Mouse (Mus musculus): ENCODE measurements at regions not wholly inside any gene's neighbourhood (a gene's known extent, or its start where the extent isn't known, plus 50 kb on each side); places are given as distances from the start of the nearest gene placed in this dataset.
A peak's percentile ranks its signal among the peaks of the same experiment; 100 is the strongest.

- H3K4me3 ChIP-seq = no peak overlapping the region
- no peak overlapping the region for H3K27ac ChIP-seq (replicated peaks)
- DNase-seq (ENCODE audit: low spot score) = no peak
- H3K9me3 ChIP-seq (replicated peaks) = no peaks in the 10 kb centered on the region
- peaks cover 45% of the 10 kb centered on the region for H3K27me3 ChIP-seq (ENCODE audit: low read depth, poor library complexity, severe bottlenecking)
- WGBS = 83% methylated on average over 1 of the region's 1 CpGs
- H3K4me1 ChIP-seq = no peaks in the 10 kb centered on the region
- H3K36me3 ChIP-seq = no peaks in the 10 kb centered on the region
These were observed 104.8 kb upstream of the Sox14 start for GRCm38 (mm10) chr9:99980734-99981133.

GRCm38 (mm10) chr9:99961561-99961960, 85.6 kb upstream of the Sox14 start:
- Histone ChIP-seq H3K27me3 (ENCODE audit: low read depth, poor library complexity, severe bottlenecking) (peaks cover 7% of the 10 kb centered on the region), H3K4me3 (no peak overlapping the region), H3K9me3 (replicated peaks) (no peaks in the 10 kb centered on the region), H3K4me1 (no peaks in the 10 kb centered on the region), H3K27ac (replicated peaks) (no peak overlapping the region), H3K36me3 (no peaks in the 10 kb centered on the region)
- no peak for DNase-seq (ENCODE audit: low spot score)

- Histone ChIP-seq H3K27ac (replicated peaks) (no peak overlapping the region), H3K27me3 (ENCODE audit: low read depth, poor library complexity, severe bottlenecking) (peaks cover 23% of the 10 kb centered on the region), H3K4me3 (no peak overlapping the region), H3K4me1 (peaks cover 18% of the 10 kb centered on the region), H3K36me3 (no peaks in the 10 kb centered on the region), H3K9me3 (replicated peaks) (peaks cover 3% of the 10 kb centered on the region; the same call in 1 of the 2 replicates)
- WGBS = 43% methylated on average over 10 of the region's 10 CpGs
- DNase-seq (ENCODE audit: low spot score) = peak; percentile 19
These were observed 78.8 kb upstream of the Sox14 start for GRCm38 (mm10) chr9:99954720-99955119.

- WGBS = 76% methylated on average over 6 of the region's 6 CpGs
- H3K36me3 ChIP-seq = no peaks in the 10 kb centered on the region
- no peak overlapping the region for H3K27ac ChIP-seq (replicated peaks)
- peaks cover 23% of the 10 kb centered on the region for H3K27me3 ChIP-seq (ENCODE audit: low read depth, poor library complexity, severe bottlenecking)
- DNase-seq (ENCODE audit: low spot score) = no peak
- peaks cover 18% of the 10 kb centered on the region for H3K4me1 ChIP-seq
- H3K9me3 ChIP-seq (replicated peaks) = peaks cover 3% of the 10 kb centered on the region; the same call in 1 of the 2 replicates
- no peak overlapping the region for H3K4me3 ChIP-seq
These were observed 78.2 kb upstream of the Sox14 start for GRCm38 (mm10) chr9:99954038-99954618.

Data from midbrain, embryonic 10.5 days (tissue).